Mouse (Mus musculus): ENCODE results near the gene Sh3bgrl3. TPM values are rescaled to one million over a fixed set of nuclear protein-coding genes. Genes with fewer than 3 reads are reported as not detected.

Sh3bgrl3 gene
- total and polyA plus RNA-seq, 3 experiments = 76.6 to 202 (median 98.4) TPM

- H3K36me3 ChIP-seq (replicated peaks) = peaks cover 34% of the 10 kb centered on the region
- no peaks in the 10 kb centered on the region for H3K9me3 ChIP-seq (replicated peaks)
- H3K4me3 ChIP-seq (ENCODE audit: low read depth, low read length) = no peak overlapping the region
- ATAC-seq (ENCODE audit: extremely low read depth, insufficient number of reproducible peaks, low FRiP score, poor library complexity, severe bottlenecking) (no peak), DNase-seq (ENCODE audit: low spot score) (no peak)
- H3K4me1 ChIP-seq (ENCODE audit: insufficient read depth, low read depth, low read length) = peaks cover 91% of the 10 kb centered on the region
- TF ChIP-seq CTCF (IDR thresholded peaks at IDR 0.05; ENCODE audit: low read depth, low read length) (no peak), GATA2 (IDR thresholded peaks at IDR 0.05; ENCODE audit: borderline replicate concordance, low read depth, low read length) (no peak), POLR2AphosphoS5 (IDR thresholded peaks at IDR 0.05; ENCODE audit: insufficient replicate concordance, low read depth, low read length) (no peak), GATA1 (IDR thresholded peaks at IDR 0.05; ENCODE audit: borderline replicate concordance, low read length) (no peak), TAL1 (conservative IDR thresholded peaks at IDR 0.05; ENCODE audit: low read depth, low read length) (no peak)
- H3K27me3 ChIP-seq (ENCODE audit: insufficient read depth, low read length) = no peaks in the 10 kb centered on the region
These were observed 12.1 kb downstream of the Sh3bgrl3 start for GRCm38 (mm10) chr4:134116501-134116900.

GRCm38 (mm10) chr4:134115215-134116144 is 13.1 kb downstream of the Sh3bgrl3 start:
- ATAC-seq (ENCODE audit: extremely low read depth, insufficient number of reproducible peaks, low FRiP score, poor library complexity, severe bottlenecking) (no peak), DNase-seq (ENCODE audit: low spot score) (no peak)
- Histone ChIP-seq H3K36me3 (replicated peaks) (peaks cover 38% of the 10 kb centered on the region), H3K27me3 (ENCODE audit: insufficient read depth, low read length) (no peaks in the 10 kb centered on the region), H3K4me3 (ENCODE audit: low read depth, low read length) (no peak overlapping the region), H3K4me1 (ENCODE audit: insufficient read depth, low read depth, low read length) (peaks cover 92% of the 10 kb centered on the region), H3K9me3 (replicated peaks) (no peaks in the 10 kb centered on the region)
- no peak for TF ChIP-seq TAL1 (conservative IDR thresholded peaks at IDR 0.05; ENCODE audit: low read depth, low read length)
- TF ChIP-seq GATA1 (IDR thresholded peaks at IDR 0.05; ENCODE audit: borderline replicate concordance, low read length) = no peak
- no peak for TF ChIP-seq POLR2AphosphoS5 (IDR thresholded peaks at IDR 0.05; ENCODE audit: insufficient replicate concordance, low read depth, low read length)
- TF ChIP-seq CTCF (IDR thresholded peaks at IDR 0.05; ENCODE audit: low read depth, low read length) = no peak
- no peak for TF ChIP-seq GATA2 (IDR thresholded peaks at IDR 0.05; ENCODE audit: borderline replicate concordance, low read depth, low read length)

GRCm38 (mm10) chr4:134114038-134114437 is 14.6 kb downstream of the Sh3bgrl3 start:
- TF ChIP-seq POLR2AphosphoS5 (IDR thresholded peaks at IDR 0.05; ENCODE audit: insufficient replicate concordance, low read depth, low read length) = no peak
- TF ChIP-seq CTCF (IDR thresholded peaks at IDR 0.05; ENCODE audit: low read depth, low read length) = no peak
- no peak for TF ChIP-seq GATA2 (IDR thresholded peaks at IDR 0.05; ENCODE audit: borderline replicate concordance, low read depth, low read length)
- TF ChIP-seq GATA1 (IDR thresholded peaks at IDR 0.05; ENCODE audit: borderline replicate concordance, low read length) = no peak
- no peak for TF ChIP-seq TAL1 (conservative IDR thresholded peaks at IDR 0.05; ENCODE audit: low read depth, low read length)
- no peaks in the 10 kb centered on the region for H3K9me3 ChIP-seq (replicated peaks)
- H3K4me1 ChIP-seq (ENCODE audit: insufficient read depth, low read depth, low read length) = peaks cover 92% of the 10 kb centered on the region
- no peaks in the 10 kb centered on the region for H3K27me3 ChIP-seq (ENCODE audit: insufficient read depth, low read length)
- no peak overlapping the region for H3K4me3 ChIP-seq (ENCODE audit: low read depth, low read length)
- no peak for ATAC-seq (ENCODE audit: extremely low read depth, insufficient number of reproducible peaks, low FRiP score, poor library complexity, severe bottlenecking)
- peaks cover 53% of the 10 kb centered on the region for H3K36me3 ChIP-seq (replicated peaks)
- DNase-seq (ENCODE audit: low spot score) = no peak

GRCm38 (mm10) chr4:134113356-134113994 is 15.1 kb downstream of the Sh3bgrl3 start:
- no peak overlapping the region for H3K4me3 ChIP-seq (ENCODE audit: low read depth, low read length)
- TF ChIP-seq GATA1 (IDR thresholded peaks at IDR 0.05; ENCODE audit: borderline replicate concordance, low read length) (no peak), TAL1 (conservative IDR thresholded peaks at IDR 0.05; ENCODE audit: low read depth, low read length) (no peak), GATA2 (IDR thresholded peaks at IDR 0.05; ENCODE audit: borderline replicate concordance, low read depth, low read length) (no peak), POLR2AphosphoS5 (IDR thresholded peaks at IDR 0.05; ENCODE audit: insufficient replicate concordance, low read depth, low read length) (no peak), CTCF (IDR thresholded peaks at IDR 0.05; ENCODE audit: low read depth, low read length) (no peak)
- no peaks in the 10 kb centered on the region for H3K27me3 ChIP-seq (ENCODE audit: insufficient read depth, low read length)
- peaks cover 58% of the 10 kb centered on the region for H3K36me3 ChIP-seq (replicated peaks)
- no peak for ATAC-seq (ENCODE audit: extremely low read depth, insufficient number of reproducible peaks, low FRiP score, poor library complexity, severe bottlenecking)
- no peaks in the 10 kb centered on the region for H3K9me3 ChIP-seq (replicated peaks)
- H3K4me1 ChIP-seq (ENCODE audit: insufficient read depth, low read depth, low read length) = peaks cover 94% of the 10 kb centered on the region
- DNase-seq (ENCODE audit: low spot score) = no peak

- no peaks in the 10 kb centered on the region for H3K27me3 ChIP-seq (ENCODE audit: insufficient read depth, low read length)
- H3K9me3 ChIP-seq (replicated peaks) = no peaks in the 10 kb centered on the region
- H3K36me3 ChIP-seq (replicated peaks) = peaks cover 64% of the 10 kb centered on the region
- H3K4me1 ChIP-seq (ENCODE audit: insufficient read depth, low read depth, low read length) = peaks cover 94% of the 10 kb centered on the region
- TF ChIP-seq TAL1 (conservative IDR thresholded peaks at IDR 0.05; ENCODE audit: low read depth, low read length) = no peak
- TF ChIP-seq POLR2AphosphoS5 (IDR thresholded peaks at IDR 0.05; ENCODE audit: insufficient replicate concordance, low read depth, low read length) = no peak
- TF ChIP-seq GATA2 (IDR thresholded peaks at IDR 0.05; ENCODE audit: borderline replicate concordance, low read depth, low read length) = no peak
- no peak for TF ChIP-seq GATA1 (IDR thresholded peaks at IDR 0.05; ENCODE audit: borderline replicate concordance, low read length)
- no peak for TF ChIP-seq CTCF (IDR thresholded peaks at IDR 0.05; ENCODE audit: low read depth, low read length)
- H3K4me3 ChIP-seq (ENCODE audit: low read depth, low read length) = no peak overlapping the region
- DNase-seq (ENCODE audit: low spot score) (no peak), ATAC-seq (ENCODE audit: extremely low read depth, insufficient number of reproducible peaks, low FRiP score, poor library complexity, severe bottlenecking) (no peak)
These were observed 16.2 kb downstream of the Sh3bgrl3 start for GRCm38 (mm10) chr4:134112403-134112802.

GRCm38 (mm10) chr4:134110653-134111052 is 17.9 kb downstream of the Sh3bgrl3 start:
- H3K36me3 ChIP-seq (replicated peaks) = peaks cover 60% of the 10 kb centered on the region
- no peaks in the 10 kb centered on the region for H3K27me3 ChIP-seq (ENCODE audit: insufficient read depth, low read length)
- H3K4me1 ChIP-seq (ENCODE audit: insufficient read depth, low read depth, low read length) = peaks cover 93% of the 10 kb centered on the region
- no peak for DNase-seq (ENCODE audit: low spot score)
- no peak overlapping the region for H3K4me3 ChIP-seq (ENCODE audit: low read depth, low read length)
- TF ChIP-seq GATA2 (IDR thresholded peaks at IDR 0.05; ENCODE audit: borderline replicate concordance, low read depth, low read length) (no peak), CTCF (IDR thresholded peaks at IDR 0.05; ENCODE audit: low read depth, low read length) (no peak), TAL1 (conservative IDR thresholded peaks at IDR 0.05; ENCODE audit: low read depth, low read length) (no peak), POLR2AphosphoS5 (IDR thresholded peaks at IDR 0.05; ENCODE audit: insufficient replicate concordance, low read depth, low read length) (no peak), GATA1 (IDR thresholded peaks at IDR 0.05; ENCODE audit: borderline replicate concordance, low read length) (no peak)
- H3K9me3 ChIP-seq (replicated peaks) = no peaks in the 10 kb centered on the region
- ATAC-seq (ENCODE audit: extremely low read depth, insufficient number of reproducible peaks, low FRiP score, poor library complexity, severe bottlenecking) = no peak

All from G1E (cell line).